In genomic region chr10:92242714-92243440, GRCm38 (mm10) we compare ENCODE assay signal across 8 mouse cellular contexts.
DNase-seq lines count a peak whose midpoint lies in the region; ATAC-seq lines count a peak whose summit lies in the region.

No protein-coding gene starts in this region.

- no peaks in the 10 kb centered on the region for H3K36me3 ChIP-seq in forebrain, embryonic 14.5 days (ENCODE audit: control insufficient read depth, insufficient read depth, low read length)

- H3K27ac ChIP-seq in forebrain, embryonic 14.5 days (ENCODE audit: low read depth, low read length): peak overlapping the region; percentile 1; the same call in 1 of the 2 replicates

- no peak overlapping the region for H3K4me3 ChIP-seq in forebrain, embryonic 14.5 days (ENCODE audit: low read depth, low read length)

- H3K4me2 ChIP-seq in forebrain, embryonic 14.5 days (ENCODE audit: low read length): no peak overlapping the region

- DNase-seq in frontal cortex, postnatal 10 days (ENCODE audit: low spot score in 2 of 2): peak; percentile 11 to 14
- DNase-seq in R1 (ENCODE audit: low read depth, low spot score): peak; percentile 21
- peak; percentile 84 for DNase-seq in forebrain, embryonic 14.5 days (ENCODE audit: low spot score)
- peak; percentile 34 to 53 for DNase-seq in kidney, postnatal 4 days
- DNase-seq in thymus, postnatal 36 days: no peak
- no peak for DNase-seq in B cell, adult 2 months

- no peaks in the 10 kb centered on the region for H3K27me3 ChIP-seq in forebrain, embryonic 14.5 days (replicated peaks; ENCODE audit: control insufficient read depth, insufficient read depth, low read length)

- no peak overlapping the region for H3K9ac ChIP-seq in forebrain, embryonic 14.5 days (ENCODE audit: low read length)

- WGBS in forebrain, embryonic 14.5 days: 22% methylated on average over 11 of the region's 11 CpGs

- no peaks in the 10 kb centered on the region for H3K9me3 ChIP-seq in forebrain, embryonic 14.5 days (replicated peaks; ENCODE audit: control insufficient read depth, low read length)

- peaks cover 14% of the 10 kb centered on the region for H3K4me1 ChIP-seq in forebrain, embryonic 14.5 days (ENCODE audit: control insufficient read depth, insufficient read depth, low read length)

- no peak for ATAC-seq in frontal cortex, adult (ENCODE audit: low TSS enrichment)
- ATAC-seq in forebrain, embryonic 14.5 days: peak; percentile 86
- no peak for ATAC-seq in activated CD4-positive, CD25-positive, alpha-beta regulatory T cell, adult 4 months

Comparison
In these comparisons a context has a peak if more than half of its experiments do, and no peak if none do; other contexts are left out.
1. DNase-seq: peak in frontal cortex, postnatal 10 days (2 of 2), R1 (single experiment), forebrain, embryonic 14.5 days (single experiment) and kidney, postnatal 4 days (2 of 2); none in thymus, postnatal 36 days (0 of 2) and B cell, adult 2 months (0 of 2).